Comparison of ENCODE assay signal across 13 mouse cellular contexts in the genomic region with DNA sequence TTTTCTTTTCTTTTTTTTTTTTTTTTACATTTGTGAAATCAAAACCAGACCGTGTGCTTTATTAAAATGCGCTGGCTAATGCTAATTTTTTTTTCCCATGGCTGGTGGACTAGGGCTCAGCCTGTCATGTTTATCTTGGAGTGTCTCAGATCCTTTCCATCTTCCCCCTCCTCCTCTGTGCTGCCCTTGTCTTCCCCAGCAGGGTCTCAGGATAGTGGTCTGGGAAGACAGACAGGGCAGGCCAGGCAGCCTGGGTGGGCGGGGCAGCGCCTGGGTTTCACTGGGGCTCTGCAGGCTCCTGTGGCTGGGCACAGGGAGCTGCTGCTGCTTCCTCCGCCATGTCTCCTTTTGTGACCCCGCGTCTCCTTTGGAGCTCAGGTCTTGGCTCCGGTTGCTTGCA.
DNase-seq lines count a peak whose midpoint lies in the region; ATAC-seq lines count a peak whose summit lies in the region.
"Had no signal": no experiment of that assay in that cellular context is flagged by ENCODE, and none has a peak within 500 bp of the region (broad histone marks: within the 10 kb centered on the region; RNA-seq: fewer than 3 reads in every experiment).

No protein-coding gene starts in this region.

- H3K27ac ChIP-seq in forebrain, embryonic 16.5 days (ENCODE audit: low read length) = no peak overlapping the region
- H3K27ac ChIP-seq in forebrain, embryonic 13.5 days = no peak overlapping the region
- H3K27ac ChIP-seq in kidney, embryonic 15.5 days = peak overlapping the region; percentile 46; the same call in 1 of the 2 replicates
- no peak overlapping the region for H3K27ac ChIP-seq in hindbrain, embryonic 14.5 days

- H3K9ac ChIP-seq in forebrain, embryonic 16.5 days (replicated peaks; ENCODE audit: low read depth, low read length) = 0 out of 2 replicates have a peak overlapping the region, but pooled peaks have one; percentile 24
- no peak overlapping the region for H3K9ac ChIP-seq in forebrain, embryonic 13.5 days
- H3K9ac ChIP-seq in kidney, embryonic 15.5 days = no peak overlapping the region
- 0 out of 2 replicates have a peak overlapping the region, but pooled peaks have one; percentile 11 for H3K9ac ChIP-seq in hindbrain, embryonic 14.5 days

- H3K27me3 ChIP-seq in forebrain, embryonic 16.5 days (replicated peaks; ENCODE audit: control insufficient read depth, insufficient read depth, low read length) = no peaks in the 10 kb centered on the region
- H3K27me3 ChIP-seq in forebrain, embryonic 13.5 days = no peaks in the 10 kb centered on the region
- H3K27me3 ChIP-seq in kidney, embryonic 15.5 days = no peaks in the 10 kb centered on the region
- no peaks in the 10 kb centered on the region for H3K27me3 ChIP-seq in hindbrain, embryonic 14.5 days (ENCODE audit: control insufficient read depth, insufficient read depth, low read length)

- H3K4me3 ChIP-seq in forebrain, embryonic 16.5 days (replicated peaks; ENCODE audit: low read length) = no peak overlapping the region
- no peak overlapping the region for H3K4me3 ChIP-seq in forebrain, embryonic 13.5 days
- no peak overlapping the region for H3K4me3 ChIP-seq in kidney, embryonic 15.5 days (replicated peaks)
- no peak overlapping the region for H3K4me3 ChIP-seq in hindbrain, embryonic 14.5 days (replicated peaks; ENCODE audit: low read length)

- no peak for DNase-seq in kidney, adult 18-20 months
- DNase-seq in NIH3T3 (ENCODE audit: low read depth) = peak; percentile 53
- DNase-seq in hindbrain, embryonic 14.5 days (ENCODE audit: low spot score) = no peak
- DNase-seq in thymus, postnatal 4 days = no peak
- DNase-seq: adrenal gland, postnatal 10 days; cerebellum, adult 2 months; kidney, postnatal 10 days; layer of hippocampus, postnatal 36 days had no signal

- 28% methylated on average over 8 of the region's 8 CpGs for WGBS in forebrain, embryonic 16.5 days
- WGBS in forebrain, embryonic 13.5 days = 18% methylated on average over 8 of the region's 8 CpGs
- WGBS in kidney, embryonic 15.5 days = 35% methylated on average over 8 of the region's 8 CpGs
- WGBS in hindbrain, embryonic 14.5 days = 31% methylated on average over 8 of the region's 8 CpGs

- no peak for ATAC-seq in forebrain, embryonic 16.5 days
- no peak for ATAC-seq in forebrain, embryonic 13.5 days
- ATAC-seq in kidney, embryonic 15.5 days (replicated peaks; ENCODE audit: low FRiP score) = no peak
- no peak for ATAC-seq in hindbrain, embryonic 14.5 days (ENCODE audit: low FRiP score)
- no peak for ATAC-seq in megakaryocyte progenitor cell, adult 5-6 weeks (replicated peaks; ENCODE audit: poor library complexity)
- ATAC-seq: forebrain, embryonic 14.5 days had no signal

- H3K9me3 ChIP-seq in forebrain, embryonic 16.5 days (ENCODE audit: control insufficient read depth, low read length) = no peaks in the 10 kb centered on the region
- H3K9me3 ChIP-seq in forebrain, embryonic 13.5 days (replicated peaks) = no peaks in the 10 kb centered on the region
- H3K9me3 ChIP-seq in kidney, embryonic 15.5 days (replicated peaks) = no peaks in the 10 kb centered on the region
- H3K9me3 ChIP-seq in hindbrain, embryonic 14.5 days (ENCODE audit: control insufficient read depth, low read length) = no peaks in the 10 kb centered on the region

- no peak overlapping the region for H3K4me2 ChIP-seq in forebrain, embryonic 16.5 days (ENCODE audit: low read length)
- H3K4me2 ChIP-seq in forebrain, embryonic 13.5 days = no peak overlapping the region
- no peak overlapping the region for H3K4me2 ChIP-seq in kidney, embryonic 15.5 days
- no peak overlapping the region for H3K4me2 ChIP-seq in hindbrain, embryonic 14.5 days (replicated peaks)

- H3K36me3 ChIP-seq in forebrain, embryonic 16.5 days (ENCODE audit: control insufficient read depth, insufficient read depth) = no peaks in the 10 kb centered on the region
- no peaks in the 10 kb centered on the region for H3K36me3 ChIP-seq in forebrain, embryonic 13.5 days (ENCODE audit: poor library complexity, severe bottlenecking)
- H3K36me3 ChIP-seq in kidney, embryonic 15.5 days = no peaks in the 10 kb centered on the region
- no peaks in the 10 kb centered on the region for H3K36me3 ChIP-seq in hindbrain, embryonic 14.5 days (replicated peaks; ENCODE audit: control insufficient read depth, insufficient read depth)

- peaks cover 13% of the 10 kb centered on the region for H3K4me1 ChIP-seq in forebrain, embryonic 16.5 days (replicated peaks; ENCODE audit: control insufficient read depth, insufficient read depth, low read length)
- H3K4me1 ChIP-seq in forebrain, embryonic 13.5 days = peaks cover 7% of the 10 kb centered on the region
- peaks cover 50% of the 10 kb centered on the region for H3K4me1 ChIP-seq in kidney, embryonic 15.5 days
- peaks cover 14% of the 10 kb centered on the region for H3K4me1 ChIP-seq in hindbrain, embryonic 14.5 days (replicated peaks; ENCODE audit: control insufficient read depth, insufficient read depth, low read length)

Comparison
In these comparisons a context has a peak if more than half of its experiments do, and no peak if none do; other contexts are left out.
1. H3K9ac ChIP-seq: peak in forebrain, embryonic 16.5 days (single experiment) and hindbrain, embryonic 14.5 days (single experiment); none in forebrain, embryonic 13.5 days (single experiment) and kidney, embryonic 15.5 days (single experiment).